Mouse (Mus musculus) midbrain, postnatal 0 days (tissue): Measurements from ENCODE around the gene Prpf38b. TPM values are rescaled to one million over a fixed set of nuclear protein-coding genes. Genes with fewer than 3 reads are reported as not detected.

Experiments
- ATAC-seq: fragments of 200-750 bp; cut with Nextera tagmentation; 2 replicates; pipeline ENCODE4 v1.8.0; 2017; ENCODE audit warnings: moderate number of reproducible peaks, mild to moderate bottlenecking, moderate TSS enrichment, moderate library complexity; ENCODE audit not compliant: low FRiP score
- DNase-seq: peaks from one replicate; pipeline ENCODE4 v3.0.0-alpha.2; 2015; ENCODE audit warnings: low spot score
- H3K27ac ChIP-seq: fragments of 300-500 bp; sonication (generic); 2 replicates; pipeline ENCODE4 v1.5.1; 2014; ENCODE audit warnings: low read depth, mild to moderate bottlenecking, low read length, mixed read lengths
- H3K27me3 ChIP-seq: fragments of 300-500 bp; sonication (generic); 2 replicates; pipeline ENCODE4 v1.6.1; 2014; ENCODE audit warnings: low read length, control low read depth, mixed read lengths; ENCODE audit not compliant: insufficient read depth
- H3K36me3 ChIP-seq: fragments of 300-500 bp; sonication (generic); 2 replicates; pipeline ENCODE4 v1.6.1; 2014; ENCODE audit warnings: low read length, control low read depth, mixed read lengths; ENCODE audit not compliant: insufficient read depth
- H3K4me1 ChIP-seq: fragments of 300-500 bp; sonication (generic); 2 replicates; pipeline ENCODE4 v1.6.1; 2014; ENCODE audit warnings: mild to moderate bottlenecking, control low read depth, antibody characterized with exemption, low read length, mixed read lengths; ENCODE audit not compliant: insufficient read depth
- H3K4me2 ChIP-seq: fragments of 300-500 bp; sonication (generic); 2 replicates; pipeline ENCODE4 v1.6.1; 2014; ENCODE audit warnings: low read depth, mild to moderate bottlenecking, low read length, mixed read lengths; ENCODE audit not compliant: poor library complexity, severe bottlenecking
- H3K4me3 ChIP-seq: fragments of 300-500 bp; sonication (generic); 2 replicates; pipeline ENCODE4 v1.5.1; 2014; ENCODE audit warnings: low read depth, mild to moderate bottlenecking, low read length, moderate library complexity
- H3K9ac ChIP-seq: fragments of 300-500 bp; sonication (generic); replicated peaks from 2 replicates; pipeline ENCODE4 v1.6.1; 2014; ENCODE audit warnings: mild to moderate bottlenecking, low read length, moderate library complexity, mixed read lengths; ENCODE audit not compliant: poor library complexity, severe bottlenecking
- H3K9me3 ChIP-seq: fragments of 300-500 bp; sonication (generic); 2 replicates; pipeline ENCODE4 v1.6.1; 2016; ENCODE audit warnings: low read length, control low read depth
- CTCF ChIP-seq: IDR thresholded peaks from 2 replicates; pipeline ENCODE4 v1.5.1; 2016; ENCODE audit warnings: antibody characterized with exemption, mild to moderate bottlenecking
- WGBS: fragments of 180-500 bp; shearing (Covaris S2); extraction: QIAGEN DNeasy Blood & Tissue Kit; methylation state at CpG from one replicate; pipeline ENCODE4 v1.1.7; 2014; 5-methylcytosine and 5-hydroxymethylcytosine counted together
- polyA plus RNA-seq: library from polyadenylated mRNA; unstranded; fragments of >200 nt; fragmentation: Nextera tagmentation; extraction: Ambion mirVana; gene quantifications from 2 replicates; pipeline ENCODE4 v1.2.1, GENCODE M21; 2015
- total RNA-seq: library from RNA; depleted of rRNA; stranded (reverse); fragments of >200 nt; gene quantifications from 2 replicates; pipeline ENCODE4 v1.2.3, GENCODE M21; 2014

Gene Prpf38b
- total and polyA plus RNA-seq, 2 experiments from 2014 or later, result 33.5 to 42.2 TPM

- WGBS, result 84% methylated on average over 1 of the region's 1 CpGs
- no peak for ATAC-seq
- no peaks in the 10 kb centered on the region for H3K36me3 ChIP-seq
Observed at GRCm38 (mm10) chr3:108921822-108922221, 10.3 kb upstream of the Prpf38b start.

GRCm38 (mm10) chr3:108920442-108921070, 9.0 kb upstream of the Prpf38b start:
- Histone ChIP-seq H3K36me3 (no peaks in the 10 kb centered on the region), H3K27ac (no peak overlapping the region), H3K9me3 (no peaks in the 10 kb centered on the region), H3K4me3 (no peak overlapping the region), H3K9ac (no peak overlapping the region), H3K4me1 (no peaks in the 10 kb centered on the region), H3K4me2 (no peak overlapping the region), H3K27me3 (no peaks in the 10 kb centered on the region)
- 91% methylated on average over 3 of the region's 3 CpGs for WGBS
- no peak for TF ChIP-seq CTCF
- DNase-seq (no peak), ATAC-seq (no peak)

More at GRCm38 (mm10) chr3:108921822-108922221, 10.3 kb upstream of the Prpf38b start:
- Histone ChIP-seq H3K27me3 (no peaks in the 10 kb centered on the region), H3K4me1 (no peaks in the 10 kb centered on the region), H3K4me3 (no peak overlapping the region), H3K4me2 (no peak overlapping the region), H3K9me3 (no peaks in the 10 kb centered on the region), H3K9ac (no peak overlapping the region), H3K27ac (no peak overlapping the region)
- no peak for DNase-seq
- TF ChIP-seq CTCF, result no peak

- no peak for TF ChIP-seq CTCF
- ATAC-seq (no peak), DNase-seq (no peak)
- Histone ChIP-seq H3K4me3 (no peak overlapping the region), H3K4me2 (no peak overlapping the region), H3K36me3 (no peaks in the 10 kb centered on the region), H3K9me3 (no peaks in the 10 kb centered on the region), H3K27ac (no peak overlapping the region), H3K4me1 (no peaks in the 10 kb centered on the region), H3K9ac (no peak overlapping the region), H3K27me3 (no peaks in the 10 kb centered on the region)
- WGBS, result 93% methylated on average over 1 of the region's 1 CpGs
Observed at GRCm38 (mm10) chr3:108918852-108919251, 7.3 kb upstream of the Prpf38b start.

- no peak for ATAC-seq
- TF ChIP-seq CTCF, result no peak
- no peaks in the 10 kb centered on the region for H3K27me3 ChIP-seq
- H3K27ac ChIP-seq, result no peak overlapping the region
- 54% methylated on average over 3 of the region's 3 CpGs for WGBS
- no peaks in the 10 kb centered on the region for H3K36me3 ChIP-seq
- DNase-seq, result no peak
- H3K4me1 ChIP-seq, result no peaks in the 10 kb centered on the region
- H3K4me3 ChIP-seq, result no peak overlapping the region
- H3K9ac ChIP-seq, result no peak overlapping the region
- no peak overlapping the region for H3K4me2 ChIP-seq
- H3K9me3 ChIP-seq, result no peaks in the 10 kb centered on the region
Observed at GRCm38 (mm10) chr3:108917986-108918385, 6.5 kb upstream of the Prpf38b start.

GRCm38 (mm10) chr3:108916857-108917256, 5.3 kb upstream of the Prpf38b start:
- no peaks in the 10 kb centered on the region for H3K36me3 ChIP-seq
- no peaks in the 10 kb centered on the region for H3K9me3 ChIP-seq
- no peak overlapping the region for H3K27ac ChIP-seq
- 31% methylated on average over 4 of the region's 4 CpGs for WGBS
- no peak overlapping the region for H3K4me2 ChIP-seq
- no peaks in the 10 kb centered on the region for H3K27me3 ChIP-seq
- no peak for TF ChIP-seq CTCF
- no peaks in the 10 kb centered on the region for H3K4me1 ChIP-seq
- no peak for ATAC-seq
- no peak for DNase-seq
- H3K4me3 ChIP-seq, result no peak overlapping the region
- H3K9ac ChIP-seq, result no peak overlapping the region

GRCm38 (mm10) chr3:108915999-108916398, 4.5 kb upstream of the Prpf38b start:
- DNase-seq, result no peak
- Histone ChIP-seq H3K9me3 (no peaks in the 10 kb centered on the region), H3K27me3 (no peaks in the 10 kb centered on the region), H3K4me2 (no peak overlapping the region), H3K4me3 (no peak overlapping the region), H3K4me1 (no peaks in the 10 kb centered on the region), H3K9ac (no peak overlapping the region), H3K36me3 (no peaks in the 10 kb centered on the region), H3K27ac (no peak overlapping the region)
- TF ChIP-seq CTCF, result no peak
- WGBS, result 81% methylated on average over 1 of the region's 1 CpGs
- ATAC-seq, result no peak
